Mouse (Mus musculus): ENCODE measurements around the gene Ak2. TPM values are rescaled to one million over a fixed set of nuclear protein-coding genes. Genes with fewer than 3 reads are reported as not detected.

Ak2 gene
- total RNA-seq, 1 experiment, result 177 TPM

DNA sequence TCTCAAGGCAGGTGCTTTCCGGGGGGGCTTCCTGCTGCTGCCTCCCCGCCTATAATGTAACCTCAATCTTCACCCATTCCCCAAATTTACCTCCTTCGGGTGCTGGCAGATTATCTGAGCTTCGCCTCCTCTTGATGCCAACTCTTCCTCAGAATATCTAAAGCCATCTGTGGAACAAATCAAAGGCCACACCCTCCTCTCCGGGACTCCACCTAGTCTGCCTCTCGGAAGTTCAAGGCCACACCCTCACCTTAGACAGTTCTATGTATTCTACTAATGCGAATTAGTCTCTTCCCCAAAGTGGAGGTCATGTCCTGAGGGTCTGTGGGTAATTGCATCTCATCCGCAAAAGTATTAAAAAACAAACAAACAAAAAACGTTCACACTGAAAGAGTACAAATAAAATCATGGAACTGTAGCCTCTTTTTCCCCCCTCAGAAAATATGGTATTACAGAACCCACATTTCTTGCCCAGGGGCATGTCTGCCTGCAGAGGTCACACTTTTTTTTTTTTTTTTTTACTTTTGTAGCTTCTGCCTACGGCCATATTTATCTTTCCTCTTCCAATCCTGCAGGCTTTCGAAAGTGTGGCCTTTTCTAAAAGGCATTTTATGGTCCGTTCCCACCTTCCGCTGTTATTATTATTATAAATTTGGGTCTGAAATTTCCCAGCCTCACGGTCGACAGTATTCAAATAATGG is 56.1 kb downstream of the Ak2 start:
- H3K9ac ChIP-seq (ENCODE audit: insufficient read depth, low read depth, low read length, poor library complexity, severe bottlenecking), result peak overlapping the region; percentile 81; the same call in 1 of the 2 replicates
- in situ Hi-C loops (cut with MboI; ENCODE audit: low sequenced_read_pairs in 2 of 2, unreplicated experiment in 2 of 2), result no loop called here
- no peak for DNase-seq (ENCODE audit: low read depth, low spot score)
- TF ChIP-seq CHD2 (IDR thresholded peaks at IDR 0.05; ENCODE audit: low read depth, low read length), result no peak
- TF ChIP-seq ZC3H11A (IDR thresholded peaks at IDR 0.05; ENCODE audit: borderline replicate concordance, low read depth, low read length), result no peak
- no peak for TF ChIP-seq HCFC1 (IDR thresholded peaks at IDR 0.05; ENCODE audit: borderline replicate concordance, insufficient read depth, low read length)
- TF ChIP-seq ZNF384 (IDR thresholded peaks at IDR 0.05; ENCODE audit: low read depth, low read length), result peak; percentile 89
- TF ChIP-seq MAFK (IDR thresholded peaks at IDR 0.05; ENCODE audit: insufficient read depth, low read depth, low read length), result no peak
- no peaks in the 10 kb centered on the region for H3K9me3 ChIP-seq (ENCODE audit: control insufficient read depth, insufficient read depth, low read depth, low read length)
- H3K27ac ChIP-seq (ENCODE audit: insufficient read depth, low read depth, low read length, poor library complexity, severe bottlenecking), result peak overlapping the region; percentile 40; the same call in 1 of the 2 replicates
- peaks cover 8 to 21% of the 10 kb centered on the region in 2 experiments; a peak in 3 of 4 replicates for H3K4me1 ChIP-seq (ENCODE audit: control insufficient read depth in 2 of 2, insufficient read depth in 2 of 2, low read length in 2 of 2, poor library complexity in 1 of 2)
- peak overlapping the region; percentile 61 to 84 for H3K4me3 ChIP-seq (ENCODE audit: insufficient read depth in 1 of 2, low read depth in 1 of 2, low read length in 2 of 2, poor library complexity in 1 of 2, severe bottlenecking in 1 of 2)
- no peaks in the 10 kb centered on the region for H3K36me3 ChIP-seq (ENCODE audit: control insufficient read depth, insufficient read depth, low read length, poor library complexity, severe bottlenecking)

- Histone ChIP-seq H3K27ac (ENCODE audit: insufficient read depth, low read depth, low read length, poor library complexity, severe bottlenecking) (no peak overlapping the region; the same call in 1 of the 2 replicates), H3K4me1 (ENCODE audit: control insufficient read depth in 2 of 2, insufficient read depth in 2 of 2, low read length in 2 of 2, poor library complexity in 1 of 2) (peaks cover 8 to 21% of the 10 kb centered on the region in 2 experiments; a peak in 3 of 4 replicates), H3K4me3 (ENCODE audit: insufficient read depth in 1 of 2, low read depth in 1 of 2, low read length in 2 of 2, poor library complexity in 1 of 2, severe bottlenecking in 1 of 2) (peak overlapping the region; percentile 61 to 84), H3K9me3 (ENCODE audit: control insufficient read depth, insufficient read depth, low read depth, low read length) (no peaks in the 10 kb centered on the region), H3K9ac (ENCODE audit: insufficient read depth, low read depth, low read length, poor library complexity, severe bottlenecking) (peak overlapping the region; percentile 81), H3K36me3 (ENCODE audit: control insufficient read depth, insufficient read depth, low read length, poor library complexity, severe bottlenecking) (no peaks in the 10 kb centered on the region)
- in situ Hi-C loops (cut with MboI; ENCODE audit: low sequenced_read_pairs in 2 of 2, unreplicated experiment in 2 of 2), result no loop called here
- DNase-seq (ENCODE audit: low read depth, low spot score), result peak; percentile 61
- TF ChIP-seq CHD2 (IDR thresholded peaks at IDR 0.05; ENCODE audit: low read depth, low read length) (no peak), HCFC1 (IDR thresholded peaks at IDR 0.05; ENCODE audit: borderline replicate concordance, insufficient read depth, low read length) (peak; percentile 24; the same call in 1 of the 2 replicates)
These were observed 56.9 kb downstream of the Ak2 start for GRCm38 (mm10) chr4:129048501-129049305.

DNA sequence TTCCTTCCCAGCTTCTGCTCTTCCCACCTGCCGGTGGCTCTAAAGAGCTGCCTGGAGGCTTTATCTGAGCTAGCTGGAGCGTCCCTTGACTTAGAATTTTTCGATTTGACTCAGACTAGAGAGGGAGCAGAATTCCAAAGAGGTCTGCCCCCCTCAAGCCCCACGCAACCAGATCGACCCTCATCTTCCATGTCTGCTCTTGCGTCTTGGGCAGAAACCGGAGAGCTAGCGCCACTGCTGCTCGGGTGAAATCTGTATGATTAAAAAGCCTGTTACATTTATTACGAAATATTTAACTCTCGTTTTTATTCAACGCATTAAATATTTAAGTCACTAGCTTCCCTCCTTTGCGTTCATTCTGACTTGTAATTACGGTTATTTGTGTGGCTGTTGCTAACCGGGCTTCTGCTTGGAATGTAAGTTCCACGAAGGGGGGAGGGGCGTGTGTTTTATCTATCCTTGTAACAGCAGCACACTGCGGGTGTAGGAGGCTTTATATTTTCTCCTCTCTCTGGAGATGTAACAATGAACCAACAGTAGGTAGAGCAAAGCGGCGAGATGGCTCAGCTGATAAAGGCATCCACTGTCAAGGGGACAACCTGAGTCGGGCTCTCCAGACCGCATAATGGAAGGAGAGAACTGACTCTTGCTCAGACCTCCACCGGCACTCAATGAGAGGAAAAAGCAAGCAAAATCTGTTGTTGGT is 57.7 kb downstream of the Ak2 start:
- H3K9ac ChIP-seq (ENCODE audit: insufficient read depth, low read depth, low read length, poor library complexity, severe bottlenecking), result peak overlapping the region; percentile 81
- H3K9me3 ChIP-seq (ENCODE audit: control insufficient read depth, insufficient read depth, low read depth, low read length), result no peaks in the 10 kb centered on the region
- no peak for DNase-seq (ENCODE audit: low read depth, low spot score)
- peaks cover 8 to 21% of the 10 kb centered on the region in 2 experiments; a peak in 3 of 4 replicates for H3K4me1 ChIP-seq (ENCODE audit: control insufficient read depth in 2 of 2, insufficient read depth in 2 of 2, low read length in 2 of 2, poor library complexity in 1 of 2)
- in situ Hi-C loops (cut with MboI; ENCODE audit: low sequenced_read_pairs in 2 of 2, unreplicated experiment in 2 of 2), result no loop called here
- TF ChIP-seq ZC3H11A (IDR thresholded peaks at IDR 0.05; ENCODE audit: borderline replicate concordance, low read depth, low read length) (no peak), HCFC1 (IDR thresholded peaks at IDR 0.05; ENCODE audit: borderline replicate concordance, insufficient read depth, low read length) (no peak), ZNF384 (IDR thresholded peaks at IDR 0.05; ENCODE audit: low read depth, low read length) (no peak), CHD2 (IDR thresholded peaks at IDR 0.05; ENCODE audit: low read depth, low read length) (no peak), MAFK (IDR thresholded peaks at IDR 0.05; ENCODE audit: insufficient read depth, low read depth, low read length) (no peak)
- peak overlapping the region; percentile 61 to 84 for H3K4me3 ChIP-seq (ENCODE audit: insufficient read depth in 1 of 2, low read depth in 1 of 2, low read length in 2 of 2, poor library complexity in 1 of 2, severe bottlenecking in 1 of 2)
- H3K36me3 ChIP-seq (ENCODE audit: control insufficient read depth, insufficient read depth, low read length, poor library complexity, severe bottlenecking), result no peaks in the 10 kb centered on the region; the same call in 1 of the 2 replicates
- H3K27ac ChIP-seq (ENCODE audit: insufficient read depth, low read depth, low read length, poor library complexity, severe bottlenecking), result no peak overlapping the region

DNA sequence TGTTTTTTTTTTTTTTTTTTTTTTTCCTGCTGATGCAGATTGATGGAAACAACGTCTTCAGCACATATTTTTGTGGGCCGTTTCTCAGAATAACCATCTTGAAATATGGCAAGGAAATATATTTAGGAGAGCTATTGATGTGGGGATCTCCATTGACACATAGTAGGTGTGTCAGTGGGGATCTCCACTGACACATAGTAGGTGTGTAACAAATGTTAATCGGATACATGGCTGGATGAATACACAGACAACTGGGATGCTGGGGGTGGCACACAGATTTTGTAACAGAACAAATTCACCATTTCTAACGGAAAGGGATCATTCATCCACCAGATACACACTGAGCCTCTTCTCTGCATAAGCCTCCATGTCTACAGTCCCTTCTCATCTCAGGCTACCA is 58.6 kb downstream of the Ak2 start:
- H3K9ac ChIP-seq (ENCODE audit: insufficient read depth, low read depth, low read length, poor library complexity, severe bottlenecking), result no peak overlapping the region
- H3K4me3 ChIP-seq (ENCODE audit: insufficient read depth in 1 of 2, low read depth in 1 of 2, low read length in 2 of 2, poor library complexity in 1 of 2, severe bottlenecking in 1 of 2), result no peak overlapping the region
- H3K4me1 ChIP-seq (ENCODE audit: control insufficient read depth in 2 of 2, insufficient read depth in 2 of 2, low read length in 2 of 2, poor library complexity in 1 of 2), result peaks cover 8 to 21% of the 10 kb centered on the region in 2 experiments; a peak in 3 of 4 replicates
- no peaks in the 10 kb centered on the region for H3K9me3 ChIP-seq (ENCODE audit: control insufficient read depth, insufficient read depth, low read depth, low read length)
- in situ Hi-C loops (cut with MboI; ENCODE audit: low sequenced_read_pairs in 2 of 2, unreplicated experiment in 2 of 2), result no loop called here
- DNase-seq (ENCODE audit: low read depth, low spot score), result no peak
- no peaks in the 10 kb centered on the region; the same call in 1 of the 2 replicates for H3K36me3 ChIP-seq (ENCODE audit: control insufficient read depth, insufficient read depth, low read length, poor library complexity, severe bottlenecking)
- H3K27ac ChIP-seq (ENCODE audit: insufficient read depth, low read depth, low read length, poor library complexity, severe bottlenecking), result no peak overlapping the region
- TF ChIP-seq HCFC1 (IDR thresholded peaks at IDR 0.05; ENCODE audit: borderline replicate concordance, insufficient read depth, low read length) (no peak), ZC3H11A (IDR thresholded peaks at IDR 0.05; ENCODE audit: borderline replicate concordance, low read depth, low read length) (no peak), CHD2 (IDR thresholded peaks at IDR 0.05; ENCODE audit: low read depth, low read length) (no peak), MAFK (IDR thresholded peaks at IDR 0.05; ENCODE audit: insufficient read depth, low read depth, low read length) (no peak), ZNF384 (IDR thresholded peaks at IDR 0.05; ENCODE audit: low read depth, low read length) (no peak)
